Mouse (Mus musculus) layer of hippocampus, adult 8-10 months (tissue): ENCODE data around the gene Dhdh. TPM values are rescaled to one million over a fixed set of nuclear protein-coding genes. Genes with fewer than 3 reads are reported as not detected.
"Not testable (repeated sequence)": the region's sequence is repeated elsewhere in the genome, so short reads cannot be mapped to it uniquely, and the experiment has no call there.

Experiments
- DNase-seq, 2 experiments: peaks; one replicate each; pipeline ENCODE4 v3.0.0; 2022; ENCODE audit warnings: low spot score in 2 of 2
- total RNA-seq, 4 experiments: library from RNA; stranded (reverse); gene quantifications; 2 replicates each; pipeline ENCODE4 v1.2.4; 2022

Dhdh gene
- total RNA-seq, 4 experiments from 2014 or later: 5.6 to 6.3 (median 6.2) TPM

DNA sequence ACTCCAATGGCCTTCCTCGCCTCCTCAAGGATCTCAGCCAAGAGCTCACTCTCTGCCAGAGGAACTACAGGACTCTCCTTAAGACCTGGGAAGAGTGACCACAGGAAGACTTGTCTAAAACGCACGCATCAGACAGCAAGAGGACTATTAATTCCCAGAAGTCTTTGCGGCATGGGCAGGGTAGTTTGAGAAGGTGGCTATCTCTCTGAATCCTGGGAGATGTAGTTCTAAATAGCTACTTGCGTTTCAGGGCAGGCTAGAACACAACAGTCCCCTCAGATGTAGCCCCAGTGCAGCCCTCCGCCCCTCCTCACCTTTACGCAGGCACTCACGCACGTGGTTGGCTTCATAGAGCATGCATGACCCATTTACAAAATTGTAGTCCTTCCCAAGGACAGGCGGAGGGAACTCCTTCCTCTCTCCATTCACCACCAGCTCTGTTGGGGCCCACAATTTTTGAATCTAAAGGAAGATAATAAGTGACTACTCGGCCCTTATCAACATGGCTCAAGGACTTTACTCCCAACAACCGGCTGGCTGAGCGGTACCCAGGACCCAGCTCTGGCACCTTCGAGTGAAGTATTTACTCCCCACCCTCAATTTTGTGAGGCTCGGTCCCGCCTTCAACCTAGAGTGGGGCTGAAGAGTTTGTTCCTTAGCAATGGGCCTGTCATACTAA lies 13.2 kb downstream of the Dhdh start:
- DNase-seq: no peak

DNA sequence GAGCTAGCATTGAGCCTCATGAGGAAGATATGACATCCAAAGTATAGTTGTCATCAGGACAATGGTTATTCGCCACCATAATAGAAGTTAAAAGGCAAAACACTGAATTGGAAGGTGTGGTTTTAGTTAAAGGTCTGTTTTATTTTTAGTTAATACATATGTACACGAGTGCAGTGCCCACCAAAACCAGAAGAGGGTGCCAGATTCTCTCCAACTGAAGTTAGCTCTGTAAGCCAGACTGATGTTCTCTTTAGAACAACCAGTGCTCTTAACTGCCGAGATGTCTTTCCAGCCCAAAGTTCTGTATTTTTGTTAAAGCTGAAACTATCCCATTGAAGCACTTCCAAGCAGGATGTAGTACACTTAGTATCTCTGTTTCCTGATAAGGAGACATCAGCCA lies 17.7 kb downstream of the Dhdh start:
- peak in 1 of 2 experiments; percentile 79 for DNase-seq

DNA sequence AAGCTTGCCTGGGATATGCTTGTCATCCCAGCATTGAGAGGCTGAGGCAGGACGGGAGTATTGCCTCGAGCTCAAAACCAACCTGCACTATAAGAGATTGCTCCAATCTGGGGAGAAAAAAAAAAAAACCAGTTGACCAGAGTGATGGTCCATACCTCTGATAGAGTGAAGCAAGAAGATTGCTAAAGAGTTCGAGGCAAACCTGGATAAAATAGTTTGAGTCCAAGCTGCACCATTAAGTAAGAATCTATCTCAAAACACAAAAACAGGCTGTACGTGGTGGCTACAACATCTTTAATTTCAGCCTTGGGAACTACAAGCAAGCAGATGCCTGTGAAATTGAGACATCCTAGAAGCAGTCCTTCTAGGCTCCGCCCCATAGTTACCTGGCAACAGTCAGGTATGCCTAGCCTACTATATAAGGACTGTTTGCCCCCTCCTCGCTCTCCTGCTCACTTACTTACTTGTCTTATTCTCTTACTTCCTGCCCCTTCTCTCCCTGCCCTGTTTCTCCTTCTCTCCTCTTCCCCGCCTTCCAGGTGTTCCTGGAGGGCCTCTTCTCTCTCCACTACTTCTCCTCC lies 21.4 kb downstream of the Dhdh start:
- DNase-seq: no peak

DNA sequence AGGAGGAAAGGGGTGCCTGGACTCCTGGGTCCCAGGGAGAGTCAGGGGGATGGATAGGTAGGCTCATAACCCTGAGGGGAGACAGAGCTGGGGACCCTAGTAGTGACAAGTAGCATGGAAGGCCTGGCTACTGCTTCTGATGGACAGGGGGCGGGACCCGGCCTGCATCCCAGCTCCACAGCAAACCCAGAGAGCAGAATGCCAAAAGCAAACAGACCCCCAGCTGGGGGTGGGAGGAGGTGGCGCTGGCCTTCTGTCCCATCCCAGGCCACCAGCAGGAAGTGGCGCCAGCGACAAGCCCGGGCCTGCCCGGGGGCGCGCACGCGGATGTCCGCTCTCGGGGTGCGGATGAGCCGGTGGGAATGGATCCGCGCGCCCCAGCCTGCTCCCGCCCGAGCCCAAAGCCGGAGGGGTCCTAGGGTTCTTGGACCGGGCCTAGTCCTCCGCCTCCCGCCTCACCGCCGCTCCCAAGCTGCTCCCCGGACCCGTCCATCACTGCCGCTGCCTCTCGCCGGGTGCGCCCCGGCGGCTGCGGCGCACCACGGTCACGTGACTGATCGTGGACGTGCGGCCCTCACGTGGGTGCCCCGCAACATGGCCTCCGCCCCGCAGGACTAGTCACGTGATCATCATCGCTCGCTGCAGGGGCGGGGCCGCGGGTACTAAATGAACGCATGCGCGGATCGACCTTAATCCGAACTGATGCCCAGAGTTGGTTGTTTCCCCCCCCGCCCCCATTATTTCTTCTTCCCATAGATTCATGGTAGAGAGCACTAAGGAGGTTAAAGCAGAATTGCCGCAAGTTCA lies 22.1 kb downstream of the Dhdh start, which contains the start of gene Bax:
TSS of gene Bax (minus strand) at position 616 of the 807 bp plus-strand sequence.
- DNase-seq: peak; percentile 95 to 96

DNA sequence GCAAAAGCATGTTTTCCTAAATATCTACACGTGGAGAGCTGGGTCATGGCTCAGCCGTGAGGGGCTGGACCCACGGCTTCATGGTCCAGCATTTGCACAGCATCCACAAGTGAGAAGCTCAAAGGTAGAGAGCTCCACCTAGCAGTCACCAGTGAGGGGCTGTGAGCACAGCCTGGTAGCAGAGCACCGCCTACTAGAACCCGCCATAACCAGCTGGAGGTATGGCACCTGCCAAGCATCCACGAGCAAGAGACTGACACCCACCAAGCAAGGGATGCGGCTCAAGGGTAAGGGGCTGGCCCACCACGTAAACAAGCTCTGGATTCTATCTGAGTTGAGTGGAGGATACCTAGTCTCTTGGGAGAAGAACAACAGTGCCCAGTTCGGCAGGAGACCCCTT lies 23.1 kb downstream of the Dhdh start:
- no peak for DNase-seq

DNA sequence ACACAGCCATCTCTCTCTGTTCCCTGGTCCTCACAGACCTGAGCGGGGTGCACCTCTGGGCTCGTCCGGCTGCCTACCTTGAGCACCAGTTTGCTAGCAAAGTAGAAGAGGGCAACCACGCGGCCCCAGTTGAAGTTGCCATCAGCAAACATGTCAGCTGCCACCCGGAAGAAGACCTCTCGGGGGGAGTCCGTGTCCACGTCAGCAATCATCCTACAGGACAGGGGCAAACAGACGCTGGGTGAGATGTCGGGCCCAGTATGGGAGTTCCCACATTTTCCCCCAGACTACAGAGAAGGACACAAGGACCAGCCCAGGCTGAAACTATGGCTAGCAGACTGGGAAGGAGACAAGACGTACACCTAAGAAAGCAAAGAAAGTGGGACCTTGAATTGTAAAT lies 23.5 kb downstream of the Dhdh start:
- no peak for DNase-seq

DNA sequence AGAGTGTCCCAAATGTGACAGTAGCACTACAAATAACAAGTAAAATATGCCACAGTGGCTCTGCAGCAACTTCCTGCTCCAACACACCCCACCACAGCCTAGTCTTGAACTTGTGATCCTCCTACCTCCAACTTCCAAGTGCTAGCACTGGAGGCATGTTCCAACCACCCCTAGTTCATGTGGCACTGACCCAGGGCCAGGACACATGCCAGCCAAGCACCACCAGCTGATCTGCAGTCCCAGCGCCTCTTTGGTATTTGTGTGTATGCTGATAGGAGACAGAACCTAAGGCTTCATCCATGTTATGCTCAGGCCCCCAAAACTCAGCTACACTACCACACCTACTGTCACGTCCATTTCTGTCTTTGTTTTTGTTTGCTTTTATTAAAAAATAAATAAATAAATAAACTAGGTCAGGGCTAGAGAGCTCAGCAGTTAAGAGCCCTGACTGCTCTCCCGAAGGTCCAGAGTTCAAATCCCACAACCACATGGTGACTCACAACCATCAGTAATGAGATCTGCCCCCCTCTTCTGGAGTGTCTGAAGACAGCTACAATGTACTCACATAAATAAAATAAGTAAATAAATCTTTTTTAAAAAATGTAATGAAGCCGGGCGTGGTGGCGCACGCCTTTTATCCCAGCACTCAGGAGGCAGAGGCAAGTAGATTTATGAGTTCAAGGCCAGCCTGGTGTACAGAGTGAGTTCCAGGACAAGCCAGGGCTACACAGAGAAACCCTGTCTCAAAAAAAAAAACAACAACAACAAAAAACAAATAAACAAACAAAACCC lies 24.4 kb downstream of the Dhdh start:
- no peak for DNase-seq

DNA sequence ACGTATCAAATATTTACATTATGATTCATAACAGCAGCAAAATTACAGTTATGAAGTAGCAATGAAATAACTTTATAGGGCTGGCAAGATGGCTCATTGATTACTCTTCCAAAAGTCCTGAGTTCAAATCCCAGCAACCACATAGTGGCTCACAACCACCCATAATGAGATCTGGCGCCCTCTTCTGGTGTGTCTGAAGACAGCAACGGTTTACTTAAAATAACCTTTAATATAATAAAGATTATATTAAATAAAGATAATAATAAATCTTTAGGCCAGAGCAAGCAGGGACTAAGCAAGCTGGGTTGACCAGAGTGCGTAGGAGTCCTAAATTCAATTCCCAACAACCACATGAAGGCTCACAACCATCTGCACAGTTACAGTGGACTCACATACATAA lies 25.7 kb downstream of the Dhdh start:
- DNase-seq: not testable (repeated sequence)

DNA sequence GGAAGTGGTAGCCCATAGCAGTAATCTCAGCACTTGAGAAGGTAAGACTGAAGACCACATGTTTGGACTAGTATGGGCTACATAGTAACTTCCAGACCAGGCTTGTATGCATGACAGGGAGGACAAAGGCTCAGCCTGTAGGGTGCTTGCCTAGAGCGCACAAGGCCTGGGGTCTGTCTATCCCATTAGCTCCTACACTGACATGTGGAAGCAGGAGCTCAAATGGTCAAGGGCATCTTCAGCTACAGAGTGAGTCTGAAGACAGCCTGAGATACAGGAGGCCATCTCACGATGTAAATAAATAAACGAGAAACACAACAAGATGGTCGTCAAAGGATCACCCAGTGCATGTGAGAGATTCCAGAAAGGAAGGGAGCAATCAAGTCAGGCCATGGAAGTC lies 26.3 kb downstream of the Dhdh start:
- DNase-seq: no peak

DNA sequence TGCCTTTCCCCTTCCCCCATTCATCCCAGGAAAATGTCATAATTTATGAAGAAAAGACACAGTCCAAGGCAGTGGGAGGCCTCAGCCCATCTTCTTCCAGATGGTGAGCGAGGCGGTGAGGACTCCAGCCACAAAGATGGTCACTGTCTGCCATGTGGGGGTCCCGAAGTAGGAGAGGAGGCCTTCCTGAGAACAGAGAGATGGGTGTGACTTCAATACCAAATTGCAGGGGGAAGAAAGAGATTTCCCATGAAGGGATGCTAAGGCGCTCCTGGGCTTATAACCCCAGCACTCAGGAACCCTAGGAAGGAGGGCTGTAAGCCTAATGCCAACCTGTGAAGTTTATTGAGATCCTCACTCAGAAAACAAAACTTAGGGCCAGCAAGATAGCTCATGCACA lies 26.8 kb downstream of the Dhdh start:
- DNase-seq: no peak

DNA sequence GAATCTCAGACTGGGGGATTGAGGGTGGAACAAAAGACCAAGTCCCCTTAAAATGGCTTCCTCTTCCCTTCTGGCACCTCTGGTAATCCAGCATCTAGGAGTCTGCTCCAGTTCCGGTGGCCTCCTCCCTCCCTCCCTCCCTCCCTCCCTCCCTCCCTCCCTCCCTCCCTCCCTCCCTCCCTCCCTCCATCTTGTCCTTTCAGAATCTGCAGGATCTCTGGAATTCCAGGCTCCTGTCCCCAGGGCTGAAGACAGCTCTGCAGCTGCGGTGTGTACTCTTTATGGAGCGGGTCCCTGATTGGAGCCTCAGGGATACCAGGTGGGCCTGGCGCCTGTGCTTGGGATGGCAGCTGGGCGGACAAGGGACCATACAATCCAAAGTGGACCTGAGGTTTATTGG lies 27.3 kb downstream of the Dhdh start:
- no peak for DNase-seq

DNA sequence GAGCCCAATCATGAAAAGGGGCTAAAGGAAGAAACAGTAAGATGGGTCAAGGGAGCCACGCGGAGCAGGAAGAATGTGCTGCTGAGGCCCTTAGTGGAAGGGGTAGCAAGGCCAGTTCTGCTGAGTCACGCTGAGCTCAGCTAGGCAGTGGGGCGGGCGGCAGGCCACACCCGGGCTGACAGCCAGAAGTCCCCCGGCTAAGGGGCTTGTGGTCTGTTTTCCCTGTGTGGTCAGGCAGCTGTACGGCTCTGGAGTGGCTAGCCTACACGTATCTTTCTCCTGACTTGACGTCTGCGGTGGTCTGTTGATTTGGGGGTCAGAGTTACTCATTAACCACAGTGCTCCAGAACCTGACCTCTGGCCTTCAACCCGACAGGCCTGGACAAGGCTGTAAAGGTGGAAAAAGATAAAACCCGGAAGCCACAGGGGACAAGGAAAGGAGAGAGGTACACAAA lies 27.7 kb downstream of the Dhdh start:
- no peak for DNase-seq

DNA sequence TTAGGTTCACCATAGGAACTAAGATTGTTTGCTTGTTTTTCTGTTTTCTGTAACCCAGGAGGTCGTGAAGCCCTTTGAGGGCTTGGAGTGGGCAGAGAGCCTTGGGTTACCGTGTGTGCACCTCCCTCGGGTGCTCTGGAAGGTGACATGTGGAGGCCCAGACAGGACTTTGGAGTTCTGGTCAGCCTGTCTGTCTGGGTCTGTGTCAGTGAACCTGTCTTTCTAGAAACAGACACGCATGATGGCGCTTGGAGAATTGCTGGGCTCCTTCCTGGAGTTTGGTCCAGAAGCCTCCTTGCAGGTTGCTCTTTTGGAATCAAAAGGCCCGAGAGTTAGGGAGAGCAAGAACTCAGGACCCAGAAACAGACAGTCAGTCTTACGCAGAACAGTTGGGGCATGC lies 28.2 kb downstream of the Dhdh start:
- no peak for DNase-seq

DNA sequence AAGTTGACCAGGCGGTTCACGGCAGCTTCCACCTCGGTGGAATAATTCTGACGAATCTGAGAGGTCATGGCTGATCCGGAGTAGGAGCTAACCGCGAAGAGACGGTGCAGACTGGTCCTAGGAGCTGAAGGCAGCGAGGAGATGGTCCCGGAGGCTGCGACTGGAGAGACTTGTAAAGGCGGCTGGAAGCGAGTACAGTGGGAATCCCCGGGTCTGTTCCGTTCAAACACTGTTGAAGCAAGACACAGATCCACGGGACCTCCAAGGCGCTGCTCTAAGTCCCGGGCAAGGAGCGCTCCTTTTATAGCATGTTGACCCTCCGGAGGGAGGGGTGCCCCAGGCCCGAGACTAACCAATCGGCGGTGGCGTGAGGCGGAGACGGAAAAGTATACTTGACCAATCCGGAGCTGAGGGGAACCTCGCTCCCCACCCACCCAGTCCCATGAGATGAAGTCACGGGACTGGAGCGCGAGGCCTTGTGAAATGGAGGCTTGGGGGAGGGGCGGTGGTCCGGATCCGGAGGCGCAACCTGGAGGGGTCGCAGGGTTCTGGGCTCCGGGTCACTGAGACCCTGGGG lies 29.0 kb downstream of the Dhdh start, which contains the start of gene Ftl1:
TSS of gene Ftl1 (minus strand) at position 321 of the 577 bp plus-strand sequence.
- peak; percentile 97 to 98 for DNase-seq

DNA sequence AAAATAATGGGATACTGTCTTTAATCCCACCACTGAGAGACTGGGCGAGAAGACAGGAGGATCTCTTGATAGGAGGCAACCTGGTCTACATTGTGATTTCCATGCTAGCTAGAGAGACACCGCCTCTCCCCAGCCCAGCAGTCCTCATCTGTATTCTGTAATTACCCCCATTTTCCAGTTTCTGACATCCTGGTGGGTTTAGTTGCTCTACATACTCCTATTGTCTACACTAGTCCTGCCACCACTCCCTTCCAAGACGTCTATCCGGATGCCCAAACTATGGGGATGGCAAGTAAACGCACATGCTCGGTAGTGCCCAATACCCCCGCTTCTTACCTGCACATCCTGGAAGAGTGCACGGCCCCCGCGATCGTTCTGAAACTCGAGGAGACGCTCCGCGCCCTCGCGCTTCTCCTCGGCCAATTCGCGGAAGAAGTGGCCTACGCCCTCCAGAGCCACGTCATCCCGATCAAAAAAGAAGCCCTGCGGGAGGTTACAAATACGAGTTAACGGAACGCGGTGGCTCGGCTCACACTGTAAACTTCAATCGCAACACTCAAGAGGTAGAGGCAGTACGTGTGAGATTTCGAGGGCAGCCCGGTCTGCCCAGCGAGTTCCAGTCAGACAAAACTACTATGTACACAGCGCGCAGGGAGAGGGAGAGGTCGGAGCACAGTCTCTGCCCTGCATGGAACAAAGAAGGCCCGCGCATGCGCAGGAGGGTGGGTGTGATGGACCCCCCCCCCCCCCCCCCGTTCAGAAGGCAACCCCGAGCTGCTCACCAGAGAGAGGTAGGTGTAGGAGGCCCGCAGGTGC lies 29.6 kb downstream of the Dhdh start:
- peak; percentile 68 to 71 for DNase-seq

DNA sequence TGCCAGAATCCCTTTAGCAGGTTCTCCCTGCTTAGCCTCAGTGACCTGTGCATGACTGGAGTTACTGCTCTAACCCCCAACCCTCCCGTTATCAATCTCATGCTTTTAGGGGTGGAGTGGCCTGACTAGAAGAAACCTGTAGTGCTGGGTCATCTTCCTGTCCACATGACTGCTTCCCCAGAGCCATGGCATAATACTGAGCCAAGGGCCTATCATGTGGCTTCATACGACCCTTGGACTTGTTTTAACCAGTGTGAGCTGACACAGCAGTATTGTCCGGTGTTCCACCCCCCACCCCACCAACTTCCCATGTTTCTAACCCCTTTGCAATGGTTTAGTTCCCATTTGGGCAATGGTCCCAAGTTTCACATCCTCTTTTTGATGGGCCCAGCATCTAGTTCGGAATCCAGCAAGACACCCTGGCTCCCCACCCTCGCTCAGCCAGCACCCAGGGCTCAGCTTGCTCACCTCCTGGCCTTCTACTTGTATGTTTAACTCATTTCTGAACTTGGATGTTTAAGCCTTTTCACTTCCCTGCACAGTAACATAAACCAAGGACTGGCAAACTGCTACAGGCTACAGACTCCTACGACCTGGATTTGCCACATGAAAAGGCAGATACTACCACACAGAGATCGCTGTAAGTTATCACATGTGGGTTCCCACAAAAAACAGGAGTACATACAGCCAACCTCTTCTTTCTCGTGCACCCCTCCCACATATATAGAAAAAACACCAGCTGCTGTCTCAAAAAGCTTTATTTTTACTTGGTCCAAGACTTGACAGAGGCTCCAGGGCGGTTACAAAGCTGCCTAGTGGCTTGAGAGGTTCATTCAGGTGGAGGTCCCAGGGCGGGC lies 31.2 kb downstream of the Dhdh start:
- no peak for DNase-seq

DNA sequence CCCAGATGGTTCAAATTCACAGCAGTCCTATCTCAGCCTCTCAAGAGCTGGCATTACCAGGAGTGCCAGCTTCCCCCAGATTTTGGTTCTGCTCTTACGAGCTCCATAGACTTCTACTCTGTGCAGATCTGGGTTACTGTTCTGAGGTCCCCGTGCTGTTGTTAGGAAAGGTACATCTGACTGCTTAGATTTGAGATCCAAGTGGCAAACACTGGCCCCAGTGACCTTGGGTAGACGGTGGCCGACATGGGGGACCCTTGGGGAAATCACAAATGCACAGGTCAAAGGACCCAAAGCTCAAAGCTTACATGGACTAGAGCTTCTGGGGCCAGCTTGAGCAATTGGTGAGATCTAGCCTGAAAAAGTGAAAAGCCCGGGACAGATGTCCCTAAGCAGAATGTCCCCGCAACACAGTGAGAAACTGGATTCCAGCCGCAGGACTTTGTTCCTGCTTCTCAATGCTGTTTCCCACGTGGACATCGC lies 31.8 kb downstream of the Dhdh start:
- no peak for DNase-seq

DNA sequence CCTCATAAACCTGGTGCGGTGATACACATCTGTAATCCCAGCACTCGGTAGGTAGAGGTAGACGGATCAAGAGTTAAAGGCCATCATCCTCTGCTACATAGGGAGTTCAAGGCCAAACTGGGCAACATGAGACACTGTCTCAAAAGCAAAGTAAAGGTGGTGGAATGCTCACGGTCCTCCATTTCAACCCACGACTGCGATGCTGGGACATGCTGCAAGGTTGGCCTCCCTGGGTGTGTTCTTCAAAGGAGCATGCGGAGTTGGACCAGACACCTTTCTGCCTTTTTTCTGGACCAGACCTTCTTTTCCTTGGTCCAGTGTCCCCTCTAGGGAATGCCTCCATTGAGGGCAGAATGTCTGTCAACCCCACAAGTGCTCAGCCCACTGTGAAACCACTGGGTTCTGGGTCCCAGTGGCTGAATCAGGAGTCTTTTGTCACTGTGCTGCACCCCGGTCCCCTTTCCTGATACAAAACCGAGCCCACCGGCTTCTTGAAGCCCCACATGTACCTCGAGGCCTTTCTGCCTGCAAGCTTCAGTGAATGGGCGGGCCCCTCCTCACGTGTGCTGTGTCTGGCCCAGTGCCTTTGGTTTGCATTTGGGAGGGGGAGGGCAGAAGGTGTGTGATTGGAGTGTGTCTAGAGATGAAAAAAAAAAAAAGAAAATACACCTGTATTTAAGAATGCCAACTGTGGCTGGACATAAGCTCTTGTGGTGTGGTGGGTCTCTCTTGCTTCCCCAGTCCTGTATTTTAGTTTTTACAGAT lies 32.5 kb downstream of the Dhdh start:
- DNase-seq: no peak
